Mouse (Mus musculus): Measurements from ENCODE around the gene Mpped2. TPM values are rescaled to one million over a fixed set of nuclear protein-coding genes. Genes with fewer than 3 reads are reported as not detected.

Mpped2 gene
- polyA plus RNA-seq, 1 experiment from 2014 or later, result 92.9 TPM

GRCm38 (mm10) chr2:106788573-106788972 lies 95.5 kb downstream of the Mpped2 start:
- H3K27ac ChIP-seq (replicated peaks), result peak overlapping the region; percentile 73
- WGBS, result 26% methylated on average over 4 of the region's 4 CpGs

GRCm38 (mm10) chr2:106789694-106790328 lies 96.7 kb downstream of the Mpped2 start:
- no peak overlapping the region for H3K4me3 ChIP-seq
- peaks cover 45% of the 10 kb centered on the region for H3K4me1 ChIP-seq
- peak; percentile 55 for DNase-seq (ENCODE audit: low spot score)
- H3K36me3 ChIP-seq (replicated peaks), result peaks cover 20% of the 10 kb centered on the region
- WGBS, result 48% methylated on average over 5 of the region's 5 CpGs
- peak overlapping the region; percentile 73 for H3K27ac ChIP-seq (replicated peaks)
- H3K9me3 ChIP-seq, result no peaks in the 10 kb centered on the region
- no peaks in the 10 kb centered on the region for H3K27me3 ChIP-seq (replicated peaks; ENCODE audit: low read depth, poor library complexity, severe bottlenecking)

More at GRCm38 (mm10) chr2:106788573-106788972, 95.5 kb downstream of the Mpped2 start:
- H3K4me1 ChIP-seq, result peaks cover 38% of the 10 kb centered on the region
- DNase-seq (ENCODE audit: low spot score), result no peak
- H3K36me3 ChIP-seq (replicated peaks), result peaks cover 30% of the 10 kb centered on the region
- H3K27me3 ChIP-seq (replicated peaks; ENCODE audit: low read depth, poor library complexity, severe bottlenecking), result no peaks in the 10 kb centered on the region
- no peaks in the 10 kb centered on the region for H3K9me3 ChIP-seq
- no peak overlapping the region for H3K4me3 ChIP-seq

- Histone ChIP-seq H3K9me3 (no peaks in the 10 kb centered on the region), H3K36me3 (replicated peaks) (peaks cover 15% of the 10 kb centered on the region), H3K4me1 (peaks cover 49% of the 10 kb centered on the region), H3K27ac (replicated peaks) (peak overlapping the region; percentile 59), H3K4me3 (no peak overlapping the region), H3K27me3 (replicated peaks; ENCODE audit: low read depth, poor library complexity, severe bottlenecking) (no peaks in the 10 kb centered on the region)
- WGBS, result 65% methylated on average over 3 of the region's 3 CpGs
- DNase-seq (ENCODE audit: low spot score), result no peak
Measured at GRCm38 (mm10) chr2:106790329-106790701, 97.2 kb downstream of the Mpped2 start.

GRCm38 (mm10) chr2:106796246-106796645 lies 103.2 kb downstream of the Mpped2 start:
- Histone ChIP-seq H3K9me3 (no peaks in the 10 kb centered on the region), H3K4me1 (peaks cover 48% of the 10 kb centered on the region), H3K36me3 (replicated peaks) (peaks cover 11% of the 10 kb centered on the region), H3K27ac (replicated peaks) (peak overlapping the region; percentile 74), H3K27me3 (replicated peaks; ENCODE audit: low read depth, poor library complexity, severe bottlenecking) (no peaks in the 10 kb centered on the region), H3K4me3 (peak overlapping the region; percentile 21; the same call in 1 of the 2 replicates)
- WGBS, result 4% methylated on average over 7 of the region's 7 CpGs
- DNase-seq (ENCODE audit: low spot score), result peak; percentile 68

- Histone ChIP-seq H3K9me3 (no peaks in the 10 kb centered on the region), H3K27ac (replicated peaks) (0 out of 2 replicates have a peak overlapping the region, but pooled peaks have one; percentile 2), H3K27me3 (replicated peaks; ENCODE audit: low read depth, poor library complexity, severe bottlenecking) (no peaks in the 10 kb centered on the region), H3K4me1 (peaks cover 48% of the 10 kb centered on the region), H3K36me3 (replicated peaks) (peaks cover 5% of the 10 kb centered on the region), H3K4me3 (no peak overlapping the region)
- DNase-seq (ENCODE audit: low spot score), result peak; percentile 43
- 31% methylated on average over 3 of the region's 3 CpGs for WGBS
Measured at GRCm38 (mm10) chr2:106797855-106798254, 104.8 kb downstream of the Mpped2 start.

- WGBS, result 52% methylated on average over 4 of the region's 4 CpGs
- no peak overlapping the region for H3K27ac ChIP-seq (replicated peaks)
- no peaks in the 10 kb centered on the region for H3K27me3 ChIP-seq (replicated peaks; ENCODE audit: low read depth, poor library complexity, severe bottlenecking)
- peaks cover 48% of the 10 kb centered on the region for H3K4me1 ChIP-seq
- H3K4me3 ChIP-seq, result no peak overlapping the region
- DNase-seq (ENCODE audit: low spot score), result no peak
- H3K9me3 ChIP-seq, result no peaks in the 10 kb centered on the region
- H3K36me3 ChIP-seq (replicated peaks), result peaks cover 10% of the 10 kb centered on the region
Measured at GRCm38 (mm10) chr2:106798824-106799223, 105.8 kb downstream of the Mpped2 start.

GRCm38 (mm10) chr2:106815898-106816297 lies 122.8 kb downstream of the Mpped2 start:
- Histone ChIP-seq H3K27me3 (replicated peaks; ENCODE audit: low read depth, poor library complexity, severe bottlenecking) (no peaks in the 10 kb centered on the region), H3K4me1 (peaks cover 3% of the 10 kb centered on the region; the same call in 1 of the 2 replicates), H3K4me3 (no peak overlapping the region), H3K9me3 (peaks cover 4% of the 10 kb centered on the region; the same call in 1 of the 2 replicates), H3K27ac (replicated peaks) (no peak overlapping the region), H3K36me3 (replicated peaks) (peaks cover 16% of the 10 kb centered on the region)
- WGBS, result 92% methylated on average over 3 of the region's 3 CpGs
- no peak for DNase-seq (ENCODE audit: low spot score)

GRCm38 (mm10) chr2:106821292-106821691 lies 128.2 kb downstream of the Mpped2 start:
- Histone ChIP-seq H3K27ac (replicated peaks) (no peak overlapping the region), H3K27me3 (replicated peaks; ENCODE audit: low read depth, poor library complexity, severe bottlenecking) (no peaks in the 10 kb centered on the region), H3K4me1 (peaks cover 27% of the 10 kb centered on the region), H3K4me3 (no peak overlapping the region), H3K36me3 (replicated peaks) (no peaks in the 10 kb centered on the region; the same call in 1 of the 2 replicates), H3K9me3 (no peaks in the 10 kb centered on the region)
- DNase-seq (ENCODE audit: low spot score), result no peak
- 64% methylated on average over 8 of the region's 8 CpGs for WGBS

- 51% methylated on average over 6 of the region's 6 CpGs for WGBS
- H3K4me1 ChIP-seq, result peaks cover 27% of the 10 kb centered on the region
- DNase-seq (ENCODE audit: low spot score), result no peak
- 0 out of 2 replicates have a peak overlapping the region, but pooled peaks have one; percentile 19 for H3K27ac ChIP-seq (replicated peaks)
- H3K9me3 ChIP-seq, result no peaks in the 10 kb centered on the region
- H3K27me3 ChIP-seq (replicated peaks; ENCODE audit: low read depth, poor library complexity, severe bottlenecking), result no peaks in the 10 kb centered on the region
- H3K4me3 ChIP-seq, result no peak overlapping the region
- H3K36me3 ChIP-seq (replicated peaks), result no peaks in the 10 kb centered on the region; the same call in 1 of the 2 replicates
Measured at GRCm38 (mm10) chr2:106821883-106822282, 128.8 kb downstream of the Mpped2 start.

- H3K4me1 ChIP-seq, result peaks cover 27% of the 10 kb centered on the region
- no peaks in the 10 kb centered on the region for H3K9me3 ChIP-seq
- no peaks in the 10 kb centered on the region; the same call in 1 of the 2 replicates for H3K36me3 ChIP-seq (replicated peaks)
- H3K27me3 ChIP-seq (replicated peaks; ENCODE audit: low read depth, poor library complexity, severe bottlenecking), result no peaks in the 10 kb centered on the region
- no peak for DNase-seq (ENCODE audit: low spot score)
- 19% methylated on average over 5 of the region's 5 CpGs for WGBS
- H3K27ac ChIP-seq (replicated peaks), result no peak overlapping the region; the same call in 1 of the 2 replicates
- no peak overlapping the region for H3K4me3 ChIP-seq
Measured at GRCm38 (mm10) chr2:106822540-106822939, 129.5 kb downstream of the Mpped2 start.

GRCm38 (mm10) chr2:106825461-106825860 lies 132.4 kb downstream of the Mpped2 start:
- Histone ChIP-seq H3K4me1 (peaks cover 47% of the 10 kb centered on the region), H3K27ac (replicated peaks) (no peak overlapping the region), H3K27me3 (replicated peaks; ENCODE audit: low read depth, poor library complexity, severe bottlenecking) (no peaks in the 10 kb centered on the region), H3K4me3 (no peak overlapping the region), H3K9me3 (no peaks in the 10 kb centered on the region), H3K36me3 (replicated peaks) (no peaks in the 10 kb centered on the region; the same call in 1 of the 2 replicates)
- WGBS, result 84% methylated on average over 2 of the region's 2 CpGs
- DNase-seq (ENCODE audit: low spot score), result no peak

- H3K9me3 ChIP-seq, result no peaks in the 10 kb centered on the region
- WGBS, result 84% methylated on average over 1 of the region's 1 CpGs
Measured at GRCm38 (mm10) chr2:106826023-106826422, 133.0 kb downstream of the Mpped2 start.

GRCm38 (mm10) chr2:106826806-106827205 lies 133.7 kb downstream of the Mpped2 start:
- no peak overlapping the region for H3K4me3 ChIP-seq
- H3K4me1 ChIP-seq, result peaks cover 43% of the 10 kb centered on the region
- no peaks in the 10 kb centered on the region for H3K27me3 ChIP-seq (replicated peaks; ENCODE audit: low read depth, poor library complexity, severe bottlenecking)
- no peak overlapping the region for H3K27ac ChIP-seq (replicated peaks)
- no peaks in the 10 kb centered on the region; the same call in 1 of the 2 replicates for H3K36me3 ChIP-seq (replicated peaks)
- H3K9me3 ChIP-seq, result no peaks in the 10 kb centered on the region
- DNase-seq (ENCODE audit: low spot score), result no peak
- WGBS, result 72% methylated on average over 4 of the region's 4 CpGs

More at GRCm38 (mm10) chr2:106826023-106826422, 133.0 kb downstream of the Mpped2 start:
- peaks cover 47% of the 10 kb centered on the region for H3K4me1 ChIP-seq
- H3K4me3 ChIP-seq, result no peak overlapping the region
- no peak overlapping the region for H3K27ac ChIP-seq (replicated peaks)
- H3K36me3 ChIP-seq (replicated peaks), result no peaks in the 10 kb centered on the region; the same call in 1 of the 2 replicates
- no peaks in the 10 kb centered on the region for H3K27me3 ChIP-seq (replicated peaks; ENCODE audit: low read depth, poor library complexity, severe bottlenecking)
- no peak for DNase-seq (ENCODE audit: low spot score)
